In genomic region chr11:85893400-85894135, GRCm38 (mm10) we compare ENCODE assay signal across 18 mouse cellular contexts. TPM values are rescaled to one million over a fixed set of nuclear protein-coding genes. Genes with fewer than 3 reads are reported as not detected.
DNase-seq lines count a peak whose midpoint lies in the region; ATAC-seq lines count a peak whose summit lies in the region.
"Had no signal": no experiment of that assay in that cellular context is flagged by ENCODE, and none has a peak within 500 bp of the region (broad histone marks: within the 10 kb centered on the region; RNA-seq: fewer than 3 reads in every experiment).

No protein-coding gene starts in this region.

- no peak overlapping the region for H3K4me3 ChIP-seq in midbrain, embryonic 11.5 days (ENCODE audit: low read depth, low read length)
- H3K4me3 ChIP-seq in midbrain, embryonic 13.5 days (replicated peaks): no peak overlapping the region
- H3K4me3 ChIP-seq in limb, embryonic 12.5 days (replicated peaks): peak overlapping the region; percentile 44

- no peak for ATAC-seq in midbrain, embryonic 11.5 days (ENCODE audit: low FRiP score)
- no peak for ATAC-seq in midbrain, embryonic 13.5 days
- no peak for ATAC-seq in limb, embryonic 12.5 days (ENCODE audit: insufficient number of reproducible peaks, insufficient read depth, low FRiP score, low TSS enrichment, low read depth)

- H3K4me1 ChIP-seq in midbrain, embryonic 11.5 days (ENCODE audit: control insufficient read depth, insufficient read depth, low read length): peaks cover 14% of the 10 kb centered on the region
- peaks cover 15% of the 10 kb centered on the region for H3K4me1 ChIP-seq in midbrain, embryonic 13.5 days (replicated peaks)
- H3K4me1 ChIP-seq in limb, embryonic 12.5 days (replicated peaks): peaks cover 85% of the 10 kb centered on the region

- no peak overlapping the region for H3K27ac ChIP-seq in midbrain, embryonic 11.5 days (ENCODE audit: low read depth, low read length)
- H3K27ac ChIP-seq in midbrain, embryonic 13.5 days: no peak overlapping the region
- H3K27ac ChIP-seq in limb, embryonic 12.5 days: peak overlapping the region; percentile 92
- H3K27ac ChIP-seq: embryonic facial prominence, embryonic 12.5 days; hindbrain, embryonic 14.5 days had no signal

- DNase-seq in midbrain, embryonic 11.5 days (ENCODE audit: low spot score, missing footprints): peak; percentile 96
- peak; percentile 41 for DNase-seq in embryo, embryonic 10 days (ENCODE audit: low spot score)
- peak; percentile 36 for DNase-seq in retina, postnatal 1 day
- DNase-seq in heart, adult 18-20 months: no peak
- DNase-seq in layer of hippocampus, adult 18-20 months (ENCODE audit: low spot score in 2 of 2): no peak
- DNase-seq: cerebellum, adult 8-10 months; kidney, adult 8-10 months; thymus, postnatal 25 days had no signal

- no peaks in the 10 kb centered on the region for H3K36me3 ChIP-seq in midbrain, embryonic 11.5 days (ENCODE audit: control insufficient read depth, insufficient read depth, low read length)
- H3K36me3 ChIP-seq in midbrain, embryonic 13.5 days: no peaks in the 10 kb centered on the region
- peaks cover 12% of the 10 kb centered on the region for H3K36me3 ChIP-seq in limb, embryonic 12.5 days
- H3K36me3 ChIP-seq: embryonic facial prominence, embryonic 12.5 days had no signal

- no peak overlapping the region for H3K9ac ChIP-seq in midbrain, embryonic 11.5 days (ENCODE audit: low read length)
- no peak overlapping the region for H3K9ac ChIP-seq in midbrain, embryonic 13.5 days (replicated peaks)
- peak overlapping the region; percentile 73 for H3K9ac ChIP-seq in limb, embryonic 12.5 days (replicated peaks)
- H3K9ac ChIP-seq: embryonic facial prominence, embryonic 12.5 days; hindbrain, embryonic 14.5 days had no signal

- peaks cover 98% of the 10 kb centered on the region for H3K27me3 ChIP-seq in midbrain, embryonic 11.5 days (ENCODE audit: control insufficient read depth, insufficient read depth, low read length)
- H3K27me3 ChIP-seq in midbrain, embryonic 13.5 days: peaks cover 100% of the 10 kb centered on the region
- peaks cover 68% of the 10 kb centered on the region for H3K27me3 ChIP-seq in limb, embryonic 12.5 days

- no peaks in the 10 kb centered on the region for H3K9me3 ChIP-seq in midbrain, embryonic 11.5 days (ENCODE audit: control insufficient read depth, low read length)
- H3K9me3 ChIP-seq in midbrain, embryonic 13.5 days: no peaks in the 10 kb centered on the region
- H3K9me3 ChIP-seq in limb, embryonic 12.5 days: no peaks in the 10 kb centered on the region
- H3K9me3 ChIP-seq: embryonic facial prominence, embryonic 12.5 days had no signal

- no peak overlapping the region for H3K4me2 ChIP-seq in midbrain, embryonic 11.5 days
- H3K4me2 ChIP-seq in midbrain, embryonic 13.5 days (replicated peaks): no peak overlapping the region
- H3K4me2 ChIP-seq in limb, embryonic 12.5 days: peak overlapping the region; percentile 80
- H3K4me2 ChIP-seq: embryonic facial prominence, embryonic 12.5 days; hindbrain, embryonic 14.5 days had no signal

- under 1% methylated on average over 13 of the region's 13 CpGs for WGBS in midbrain, embryonic 11.5 days
- 2% methylated on average over 13 of the region's 13 CpGs for whole genome bisulfite sequencing in midbrain, embryonic 13.5 days
- 9% methylated on average over 13 of the region's 13 CpGs for WGBS in limb, embryonic 12.5 days

RNA-seq across cellular contexts. Expression of gene Tbx4, which starts 7.3 kb away (rescaled TPM):
- polyA plus RNA-seq in midbrain, embryonic 11.5 days (2014; fragmentation: Nextera tagmentation; extraction: Ambion mirVana): 0.04 and 0.19 TPM in 2 replicates
- polyA plus RNA-seq in midbrain, embryonic 13.5 days (2015; fragmentation: Nextera tagmentation; extraction: Ambion mirVana): 0.20 and 0.26 TPM in 2 replicates
- 39.2 and 44.0 TPM in 2 replicates for polyA plus RNA-seq in limb, embryonic 12.5 days (2016; fragmentation: Nextera tagmentation; extraction: Ambion mirVana)
- total RNA-seq in heart, adult 18-20 months (2021): under 1 TPM in 1 of 2 experiments, not detected in 1; 0.10 TPM
- total RNA-seq in layer of hippocampus, adult 18-20 months (2021): under 1 TPM in 1 of 2 experiments, not detected in 1; 0.18 TPM
- polyA plus RNA-seq: liver, embryonic 16.5 days; stomach, embryonic 14.5 days had no signal

RNA-seq across cellular contexts. Expression of gene Gm11444, which starts 43.4 kb away (rescaled TPM):
- polyA plus RNA-seq in midbrain, embryonic 11.5 days (2014; fragmentation: Nextera tagmentation; extraction: Ambion mirVana): not detected in 2 replicates
- not detected in 2 replicates for polyA plus RNA-seq in midbrain, embryonic 13.5 days (2015; fragmentation: Nextera tagmentation; extraction: Ambion mirVana)
- polyA plus RNA-seq in limb, embryonic 12.5 days (2016; fragmentation: Nextera tagmentation; extraction: Ambion mirVana): not detected in 2 replicates
- total RNA-seq in heart, adult 18-20 months (2021): not detected
- not detected for total RNA-seq in layer of hippocampus, adult 18-20 months (2021)
- polyA plus RNA-seq: embryonic facial prominence, embryonic 12.5 days; forebrain, embryonic 11.5 days; gonadal fat pad, adult 2 months; heart, embryonic 16.5 days; hindbrain, embryonic 14.5 days; large intestine, adult 2 months; liver, embryonic 16.5 days; stomach, embryonic 14.5 days had no signal

Comparison
In these comparisons a context has a peak if more than half of its experiments do, and no peak if none do; other contexts are left out.
1. DNase-seq: peak in midbrain, embryonic 11.5 days (single experiment), embryo, embryonic 10 days (single experiment) and retina, postnatal 1 day (single experiment); none in heart, adult 18-20 months (0 of 2) and layer of hippocampus, adult 18-20 months (0 of 2).
2. RNA of gene Tbx4, which starts 7.3 kb away (polyA plus RNA-seq): 39.2 to 44.0 TPM in limb, embryonic 12.5 days; 0.20 to 0.26 TPM in midbrain, embryonic 13.5 days and 0.04 to 0.19 TPM in midbrain, embryonic 11.5 days; every median in the first group is over 10 times any median in the second.